Mouse (Mus musculus): Measurements from ENCODE around the gene Rangrf.

DNA sequence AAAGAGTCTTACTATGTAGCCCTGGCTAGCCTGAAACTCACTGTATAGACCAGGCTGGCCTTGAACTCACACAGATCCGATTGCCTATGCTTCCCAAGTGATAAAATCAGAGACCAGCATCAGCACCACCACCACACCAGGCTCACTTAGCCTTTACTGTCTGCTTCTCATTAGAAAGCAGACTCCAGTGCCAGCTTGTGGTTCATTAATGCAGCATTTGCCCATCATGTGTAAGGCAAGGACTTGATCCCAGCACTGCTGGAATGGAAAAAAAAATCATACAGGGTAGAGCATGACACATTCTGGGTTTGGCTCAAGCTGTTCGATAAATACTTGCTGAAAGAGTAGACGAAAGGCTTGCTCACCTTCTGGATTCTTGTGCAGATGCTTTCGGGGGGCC is 29.0 kb downstream of the Rangrf start:
- TF ChIP-seq POLR2A (IDR thresholded peaks at IDR 0.05; ENCODE audit: insufficient read depth, low read length), result no peak
- TF ChIP-seq CTCF (IDR thresholded peaks at IDR 0.05; ENCODE audit: low read depth, low read length), result no peak
- TF ChIP-seq EP300 (IDR thresholded peaks at IDR 0.05; ENCODE audit: insufficient read depth, low read depth, low read length), result no peak

Data from ES-Bruce4 (cell line).